Comparison of ENCODE assay signal across 24 mouse cellular contexts in the genomic region with DNA sequence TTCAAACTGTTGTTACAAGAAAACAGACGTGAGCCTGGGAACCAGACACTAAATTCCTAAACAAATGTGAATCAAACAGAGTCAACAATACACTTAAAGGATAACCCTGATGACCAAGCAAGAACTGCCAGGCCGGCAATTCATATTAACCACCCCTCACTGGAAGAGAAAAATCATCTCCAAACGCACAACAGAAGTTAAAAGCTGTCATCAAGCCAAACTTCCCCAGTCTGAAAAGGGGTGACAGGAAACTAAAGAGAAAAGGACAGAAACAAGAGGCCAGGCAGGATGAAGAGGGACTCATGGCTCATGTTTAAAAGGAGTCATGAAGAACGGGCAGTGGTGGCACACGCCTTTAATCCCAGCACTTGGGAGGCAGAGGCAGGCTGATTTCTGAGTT. TPM values are rescaled to one million over a fixed set of nuclear protein-coding genes. Genes with fewer than 3 reads are reported as not detected.
DNase-seq lines count a peak whose midpoint lies in the region; ATAC-seq and TF ChIP-seq lines count a peak whose summit lies in the region.
"Had no signal": no experiment of that assay in that cellular context is flagged by ENCODE, and none has a peak within 500 bp of the region (broad histone marks: within the 10 kb centered on the region; RNA-seq: fewer than 3 reads in every experiment).

No protein-coding gene starts in this region.

- H3K4me3 ChIP-seq in intestine, embryonic 16.5 days (ENCODE audit: low read length): no peak overlapping the region
- H3K4me3 ChIP-seq in intestine, embryonic 15.5 days (replicated peaks): no peak overlapping the region
- no peak overlapping the region for H3K4me3 ChIP-seq in stomach, embryonic 16.5 days (replicated peaks; ENCODE audit: low read length)
- no peak overlapping the region for H3K4me3 ChIP-seq in stomach, postnatal 0 days (ENCODE audit: low read depth, low read length)
- no peak overlapping the region for H3K4me3 ChIP-seq in liver, embryonic 13.5 days (replicated peaks)
- no peak overlapping the region for H3K4me3 ChIP-seq in small intestine, adult 2 months (ENCODE audit: low read depth, low read length)
- H3K4me3 ChIP-seq: embryonic facial prominence, embryonic 10.5 days; forebrain, embryonic 15.5 days; limb, embryonic 12.5 days; megakaryocyte, embryonic 14.5 days; midbrain, embryonic 15.5 days had no signal

- H3K4me2 ChIP-seq in intestine, embryonic 16.5 days (ENCODE audit: low read depth, low read length): no peak overlapping the region
- no peak overlapping the region for H3K4me2 ChIP-seq in intestine, embryonic 15.5 days (replicated peaks)
- H3K4me2 ChIP-seq in stomach, embryonic 16.5 days (ENCODE audit: low read depth, low read length): no peak overlapping the region
- H3K4me2 ChIP-seq in stomach, postnatal 0 days (replicated peaks; ENCODE audit: low read depth): no peak overlapping the region
- H3K4me2 ChIP-seq in liver, embryonic 13.5 days: no peak overlapping the region
- H3K4me2 ChIP-seq: forebrain, embryonic 15.5 days; limb, embryonic 12.5 days; midbrain, embryonic 15.5 days had no signal

- H3K27ac ChIP-seq in intestine, embryonic 16.5 days (ENCODE audit: low read length): peak overlapping the region; percentile 5; the same call in 1 of the 2 replicates
- no peak overlapping the region for H3K27ac ChIP-seq in intestine, embryonic 15.5 days
- H3K27ac ChIP-seq in stomach, embryonic 16.5 days (ENCODE audit: low read length): peak overlapping the region; percentile 8; the same call in 1 of the 2 replicates
- H3K27ac ChIP-seq in stomach, postnatal 0 days (replicated peaks): no peak overlapping the region
- peak overlapping the region; percentile 37 for H3K27ac ChIP-seq in liver, embryonic 13.5 days
- H3K27ac ChIP-seq in small intestine, adult 2 months (ENCODE audit: insufficient read depth, low read depth, low read length): peak overlapping the region; percentile 57
- H3K27ac ChIP-seq: embryonic facial prominence, embryonic 10.5 days; forebrain, embryonic 15.5 days; hindbrain, postnatal 0 days; limb, embryonic 12.5 days; midbrain, embryonic 15.5 days had no signal

- TF ChIP-seq POLR2A in small intestine, adult 2 months (IDR thresholded peaks at IDR 0.05; ENCODE audit: low read depth, low read length): no peak

- TF ChIP-seq EP300 in stomach, postnatal 0 days (optimal IDR thresholded peaks at IDR 0.05): no peak

- no peaks in the 10 kb centered on the region for H3K9me3 ChIP-seq in intestine, embryonic 16.5 days (ENCODE audit: control insufficient read depth, low read length)
- no peaks in the 10 kb centered on the region for H3K9me3 ChIP-seq in intestine, embryonic 15.5 days
- no peaks in the 10 kb centered on the region for H3K9me3 ChIP-seq in stomach, embryonic 16.5 days (replicated peaks; ENCODE audit: control insufficient read depth, low read length)
- no peaks in the 10 kb centered on the region for H3K9me3 ChIP-seq in stomach, postnatal 0 days (ENCODE audit: control insufficient read depth, low read length)
- H3K9me3 ChIP-seq in liver, embryonic 13.5 days (replicated peaks): no peaks in the 10 kb centered on the region
- H3K9me3 ChIP-seq: embryonic facial prominence, embryonic 10.5 days; forebrain, embryonic 15.5 days; limb, embryonic 12.5 days; megakaryocyte, embryonic 14.5 days; midbrain, embryonic 15.5 days had no signal

- 40% methylated on average over 5 of the region's 5 CpGs for WGBS in intestine, embryonic 16.5 days
- 46% methylated on average over 5 of the region's 5 CpGs for WGBS in intestine, embryonic 15.5 days
- WGBS in stomach, embryonic 16.5 days: 45% methylated on average over 5 of the region's 5 CpGs
- WGBS in stomach, postnatal 0 days: 51% methylated on average over 5 of the region's 5 CpGs
- 49% methylated on average over 5 of the region's 5 CpGs for WGBS in liver, embryonic 13.5 days (ENCODE audit: insufficient replicate concordance)
- whole genome bisulfite sequencing in small intestine, adult 2 months: 43% methylated on average over 5 of the region's 5 CpGs

- ATAC-seq in intestine, embryonic 16.5 days: no peak
- no peak for ATAC-seq in intestine, embryonic 15.5 days
- no peak for ATAC-seq in stomach, embryonic 16.5 days (ENCODE audit: insufficient read depth, low FRiP score)
- ATAC-seq in stomach, postnatal 0 days (ENCODE audit: low FRiP score, low TSS enrichment): no peak
- no peak for ATAC-seq in liver, embryonic 13.5 days (ENCODE audit: low read depth)
- ATAC-seq: forebrain, embryonic 15.5 days; hindbrain, postnatal 0 days; midbrain, embryonic 15.5 days had no signal

- H3K36me3 ChIP-seq in intestine, embryonic 16.5 days (ENCODE audit: control insufficient read depth, insufficient read depth, low read length): no peaks in the 10 kb centered on the region
- no peaks in the 10 kb centered on the region for H3K36me3 ChIP-seq in intestine, embryonic 15.5 days
- no peaks in the 10 kb centered on the region for H3K36me3 ChIP-seq in stomach, embryonic 16.5 days (ENCODE audit: control insufficient read depth, insufficient read depth, low read length)
- H3K36me3 ChIP-seq in stomach, postnatal 0 days (ENCODE audit: control insufficient read depth, insufficient read depth, low read length): no peaks in the 10 kb centered on the region
- 0 out of 2 replicates have a peak, but pooled peaks cover 4% of the 10 kb centered on the region for H3K36me3 ChIP-seq in liver, embryonic 13.5 days
- peaks cover 2% of the 10 kb centered on the region for H3K36me3 ChIP-seq in small intestine, adult 2 months (ENCODE audit: control insufficient read depth, insufficient read depth, low read length)
- H3K36me3 ChIP-seq: forebrain, embryonic 15.5 days; limb, embryonic 12.5 days; midbrain, embryonic 15.5 days had no signal

- TF ChIP-seq CTCF in stomach, postnatal 0 days (IDR thresholded peaks at IDR 0.05; ENCODE audit: low read depth): no peak
- TF ChIP-seq CTCF in small intestine, adult 2 months (IDR thresholded peaks at IDR 0.05; ENCODE audit: extremely low read depth, insufficient read length, insufficient replicate concordance, low read depth, low read length): no peak

- no peak for DNase-seq in stomach, postnatal 0 days (ENCODE audit: low spot score)
- no peak for DNase-seq in liver, embryonic 13.5 days
- no peak for DNase-seq in layer of hippocampus, adult 9-10 months (ENCODE audit: low spot score)
- no peak for DNase-seq in ovary, adult 18-20 months (ENCODE audit: low spot score)
- DNase-seq: adrenal gland, postnatal 36 days; cerebellum, adult 9-10 months; gastrocnemius, postnatal 14 days; heart, adult 18-20 months; heart, postnatal 10 days; kidney, adult 18-20 months; kidney, postnatal 14 days; lung, adult 2 months; lung, postnatal 36 days; thymus, postnatal 14 days had no signal

- H3K9ac ChIP-seq in intestine, embryonic 16.5 days (ENCODE audit: low read depth, low read length): no peak overlapping the region
- H3K9ac ChIP-seq in intestine, embryonic 15.5 days: no peak overlapping the region
- H3K9ac ChIP-seq in stomach, embryonic 16.5 days (ENCODE audit: low read length): no peak overlapping the region
- H3K9ac ChIP-seq in stomach, postnatal 0 days (ENCODE audit: low read length): no peak overlapping the region
- 0 out of 2 replicates have a peak overlapping the region, but pooled peaks have one; percentile 2 for H3K9ac ChIP-seq in liver, embryonic 13.5 days
- H3K9ac ChIP-seq: forebrain, embryonic 15.5 days; limb, embryonic 12.5 days; midbrain, embryonic 15.5 days had no signal

- no peaks in the 10 kb centered on the region for H3K27me3 ChIP-seq in intestine, embryonic 16.5 days (replicated peaks; ENCODE audit: control insufficient read depth, insufficient read depth, low read length)
- no peaks in the 10 kb centered on the region for H3K27me3 ChIP-seq in intestine, embryonic 15.5 days (replicated peaks)
- no peaks in the 10 kb centered on the region for H3K27me3 ChIP-seq in stomach, embryonic 16.5 days (ENCODE audit: control insufficient read depth, insufficient read depth, low read length)
- no peaks in the 10 kb centered on the region for H3K27me3 ChIP-seq in stomach, postnatal 0 days (ENCODE audit: control insufficient read depth, insufficient read depth, low read length)
- no peaks in the 10 kb centered on the region for H3K27me3 ChIP-seq in liver, embryonic 13.5 days
- no peaks in the 10 kb centered on the region for H3K27me3 ChIP-seq in small intestine, adult 2 months (ENCODE audit: control insufficient read depth, insufficient read depth, low read length)
- H3K27me3 ChIP-seq: forebrain, embryonic 15.5 days; limb, embryonic 12.5 days; megakaryocyte, embryonic 14.5 days; midbrain, embryonic 15.5 days had no signal

- peaks cover 35% of the 10 kb centered on the region for H3K4me1 ChIP-seq in intestine, embryonic 16.5 days (ENCODE audit: control insufficient read depth, insufficient read depth, low read length)
- peaks cover 34% of the 10 kb centered on the region for H3K4me1 ChIP-seq in intestine, embryonic 15.5 days (replicated peaks)
- peaks cover 52% of the 10 kb centered on the region for H3K4me1 ChIP-seq in stomach, embryonic 16.5 days (ENCODE audit: control insufficient read depth, insufficient read depth, low read length)
- H3K4me1 ChIP-seq in stomach, postnatal 0 days (replicated peaks; ENCODE audit: control insufficient read depth, insufficient read depth): peaks cover 3% of the 10 kb centered on the region
- H3K4me1 ChIP-seq in liver, embryonic 13.5 days (replicated peaks): peaks cover 96% of the 10 kb centered on the region
- H3K4me1 ChIP-seq in small intestine, adult 2 months (ENCODE audit: control insufficient read depth, insufficient read depth, insufficient read length, low read length): peaks cover 36% of the 10 kb centered on the region

RNA-seq across cellular contexts. Expression of gene Tmem131, which starts 17.7 kb away (rescaled TPM):
- polyA plus RNA-seq in intestine, embryonic 16.5 days (2015; fragmentation: Nextera tagmentation; extraction: Ambion mirVana): 9.3 and 11.3 TPM in 2 replicates
- 13.3 and 13.7 TPM in 2 replicates for polyA plus RNA-seq in intestine, embryonic 15.5 days (2015; fragmentation: Nextera tagmentation; extraction: Ambion mirVana)
- 12.9 and 13.1 TPM in 2 replicates for polyA plus RNA-seq in stomach, embryonic 16.5 days (2015; fragmentation: Nextera tagmentation; extraction: Ambion mirVana)
- polyA plus RNA-seq in stomach, postnatal 0 days (2015; fragmentation: Nextera tagmentation; extraction: Ambion mirVana): 6.1 and 6.8 TPM in 2 replicates
- 6.5 and 8.7 TPM in 2 replicates for polyA plus RNA-seq in liver, embryonic 13.5 days (2015; fragmentation: Nextera tagmentation; extraction: Ambion mirVana)
- polyA plus RNA-seq in small intestine, adult 2 months (2012; rRNA removed): 12.8 and 39.6 TPM in 2 replicates

Comparison
In these comparisons a context has a peak if more than half of its experiments do, and no peak if none do; other contexts are left out.
1. H3K27ac ChIP-seq: peak in intestine, embryonic 16.5 days (single experiment), stomach, embryonic 16.5 days (single experiment), liver, embryonic 13.5 days (single experiment) and small intestine, adult 2 months (single experiment); none in intestine, embryonic 15.5 days (single experiment) and stomach, postnatal 0 days (single experiment).